Mouse (Mus musculus) CH12.LX (cell line): ENCODE measurements around the gene Tnfsf12. TPM values are rescaled to one million over a fixed set of nuclear protein-coding genes. Genes with fewer than 3 reads are reported as not detected.
A peak's percentile ranks its signal among the peaks of the same experiment; 100 is the strongest.

ENCODE experiments used
- DNase-seq: peaks from one replicate; pipeline ENCODE4 v3.0.0-alpha.2; 2013; ENCODE audit errors: extremely low read depth
- H3K27ac ChIP-seq: 2 replicates; pipeline ENCODE4 v1.5.1; 2012; ENCODE audit warnings: low read depth, mild to moderate bottlenecking, control low read depth, moderate library complexity; ENCODE audit not compliant: insufficient read depth
- H3K27me3 ChIP-seq: replicated peaks from 2 replicates; pipeline ENCODE3; 2012; ENCODE audit warnings: inconsistent platforms
- H3K36me3 ChIP-seq, 2 experiments: replicated peaks in 1 of 2; 2 replicates each; pipeline versions ENCODE3 to v1.6.1; 2012; ENCODE audit warnings: inconsistent platforms in 1 of 2, low read length in 1 of 2, mild to moderate bottlenecking in 1 of 2, mixed read lengths in 1 of 2, moderate library complexity in 1 of 2; ENCODE audit not compliant: control insufficient read depth in 1 of 2, insufficient read depth in 1 of 2
- H3K4me1 ChIP-seq, 2 experiments: 2 replicates each; pipeline ENCODE4 v1.6.1; 2012; ENCODE audit warnings: inconsistent platforms in 1 of 2, moderate library complexity in 1 of 2; ENCODE audit not compliant: insufficient read depth in 2 of 2, control insufficient read depth in 1 of 2
- H3K4me2 ChIP-seq: 2 replicates; pipeline ENCODE4 v1.6.1; 2012; ENCODE audit warnings: low read depth, mild to moderate bottlenecking, control low read depth; ENCODE audit not compliant: poor library complexity, insufficient read depth, severe bottlenecking
- H3K4me3 ChIP-seq, 3 experiments: fragments of 150-350 bp in 1 of 3; sonication (generic) in 1 of 3; replicated peaks in 1 of 3; 2 replicates each; pipeline versions ENCODE3 to v1.5.1; 2011 to 2012; ENCODE audit warnings: low read depth in 2 of 3, low read length in 2 of 3, mild to moderate bottlenecking in 2 of 3, moderate library complexity in 2 of 3, control low read depth in 1 of 3, improper control_type of control experiment in 1 of 3, inconsistent platforms in 1 of 3, mixed read lengths in 1 of 3; ENCODE audit not compliant: poor library complexity in 1 of 3
- H3K79me2 ChIP-seq: replicated peaks from 2 replicates; pipeline ENCODE4 v1.6.1; 2012; ENCODE audit warnings: mild to moderate bottlenecking, moderate library complexity; ENCODE audit not compliant: control insufficient read depth, poor library complexity, insufficient read depth, severe bottlenecking; ENCODE audit errors: extremely low read depth
- H3K9ac ChIP-seq: 2 replicates; pipeline ENCODE4 v1.6.1; 2012; ENCODE audit warnings: low read depth, mild to moderate bottlenecking, control low read depth, moderate library complexity; ENCODE audit not compliant: insufficient read depth
- H3K9me3 ChIP-seq: replicated peaks from 2 replicates; pipeline ENCODE3; 2012; ENCODE audit warnings: low read length, inconsistent platforms, mixed read lengths
- BHLHE40 ChIP-seq: IDR thresholded peaks from 2 replicates; pipeline ENCODE4 v1.6.1; 2011; ENCODE audit warnings: mild to moderate bottlenecking, low read depth, low read length, improper control_type of control experiment
- CHD1 ChIP-seq: IDR thresholded peaks from 2 replicates; pipeline ENCODE4 v1.6.1; 2012; ENCODE audit warnings: low read depth, low read length, improper control_type of control experiment, inconsistent platforms
- CHD2 ChIP-seq: IDR thresholded peaks from 2 replicates; pipeline ENCODE4 v1.6.1; 2011; ENCODE audit warnings: low read length, improper control_type of control experiment
- CTCF ChIP-seq, 2 experiments: IDR thresholded peaks in 1 of 2; conservative IDR thresholded peaks in 1 of 2; 2 replicates each; pipeline ENCODE4 v1.5.1; 2011 to 2012; ENCODE audit warnings: low read depth in 2 of 2, low read length in 2 of 2, improper control_type of control experiment in 1 of 2, inconsistent platforms in 1 of 2, mild to moderate bottlenecking in 1 of 2, moderate library complexity in 1 of 2
- E2F4 ChIP-seq: IDR thresholded peaks from 2 replicates; pipeline ENCODE4 v1.6.1; 2011; ENCODE audit warnings: low read depth, low read length, improper control_type of control experiment; ENCODE audit not compliant: insufficient replicate concordance
- ELF1 ChIP-seq: IDR thresholded peaks from 2 replicates; pipeline ENCODE4 v1.6.1; 2014; ENCODE audit warnings: low read depth, mild to moderate bottlenecking, inconsistent platforms, low read length, improper control_type of control experiment
- GABPA ChIP-seq: IDR thresholded peaks from 2 replicates; pipeline ENCODE4 v1.6.1; 2012; ENCODE audit warnings: low read depth, low read length, improper control_type of control experiment, inconsistent platforms; ENCODE audit not compliant: insufficient replicate concordance
- HCFC1 ChIP-seq: IDR thresholded peaks from 2 replicates; pipeline ENCODE4 v1.6.1; 2012; ENCODE audit warnings: low read depth, mild to moderate bottlenecking, inconsistent platforms, low read length, improper control_type of control experiment
- IRF4 ChIP-seq: IDR thresholded peaks from 2 replicates; pipeline ENCODE4 v1.6.1; 2014; ENCODE audit warnings: low read depth, mild to moderate bottlenecking, inconsistent platforms, low read length, improper control_type of control experiment
- JUN ChIP-seq: IDR thresholded peaks from 2 replicates; pipeline ENCODE4 v1.6.1; 2011; ENCODE audit warnings: low read depth, mild to moderate bottlenecking, low read length, improper control_type of control experiment, moderate library complexity; ENCODE audit not compliant: insufficient read depth
- JUND ChIP-seq: conservative IDR thresholded peaks from 2 replicates; pipeline ENCODE4 v1.6.1; 2011; ENCODE audit warnings: low read depth, low read length, improper control_type of control experiment
- KAT2A ChIP-seq: IDR thresholded peaks from 2 replicates; pipeline ENCODE4 v1.6.1; 2012; ENCODE audit warnings: low read length, improper control_type of control experiment, inconsistent platforms; ENCODE audit not compliant: insufficient replicate concordance
- MAZ ChIP-seq: IDR thresholded peaks from 2 replicates; pipeline ENCODE4 v1.6.1; 2012; ENCODE audit warnings: low read depth, mild to moderate bottlenecking, inconsistent platforms, low read length, improper control_type of control experiment, moderate library complexity
- MEF2A ChIP-seq: IDR thresholded peaks from 2 replicates; pipeline ENCODE4 v1.6.1; 2014; ENCODE audit warnings: low read depth, mild to moderate bottlenecking, inconsistent platforms, low read length, improper control_type of control experiment, borderline replicate concordance
- MXI1 ChIP-seq: IDR thresholded peaks from 2 replicates; pipeline ENCODE4 v1.6.1; 2011; ENCODE audit warnings: mild to moderate bottlenecking, low read depth, low read length, improper control_type of control experiment
- MYC ChIP-seq: IDR thresholded peaks from 2 replicates; pipeline ENCODE4 v1.6.1; 2011; ENCODE audit warnings: low read depth, mild to moderate bottlenecking, improper control_type of control experiment, low read length
- NELFE ChIP-seq: IDR thresholded peaks from 2 replicates; pipeline ENCODE4 v1.6.1; 2011; ENCODE audit warnings: low read depth, low read length, improper control_type of control experiment
- PAX5 ChIP-seq: IDR thresholded peaks from 2 replicates; pipeline ENCODE4 v1.6.1; 2012; ENCODE audit warnings: low read length, inconsistent platforms, mixed read lengths
- POLR2A ChIP-seq: IDR thresholded peaks from 2 replicates; pipeline ENCODE4 v1.6.1; 2011; ENCODE audit warnings: low read depth, mild to moderate bottlenecking, improper control_type of control experiment, low read length
- POLR2AphosphoS2 ChIP-seq: IDR thresholded peaks from 2 replicates; pipeline ENCODE4 v1.6.1; 2011; ENCODE audit warnings: low read depth, low read length, improper control_type of control experiment
- RAD21 ChIP-seq: IDR thresholded peaks from 2 replicates; pipeline ENCODE4 v1.6.1; 2011; ENCODE audit warnings: low read depth, mild to moderate bottlenecking, low read length, improper control_type of control experiment, moderate library complexity
- RCOR1 ChIP-seq: conservative IDR thresholded peaks from 2 replicates; pipeline ENCODE4 v1.6.1; 2012; ENCODE audit warnings: low read depth, mild to moderate bottlenecking, inconsistent platforms, low read length, improper control_type of control experiment
- SIN3A ChIP-seq: IDR thresholded peaks from 2 replicates; pipeline ENCODE4 v1.6.1; 2012; ENCODE audit warnings: low read length, improper control_type of control experiment, inconsistent platforms
- SMC3 ChIP-seq: IDR thresholded peaks from 2 replicates; pipeline ENCODE4 v1.6.1; 2011; ENCODE audit warnings: low read depth, low read length, improper control_type of control experiment
- TBP ChIP-seq: conservative IDR thresholded peaks from 2 replicates; pipeline ENCODE4 v1.6.1; 2011; ENCODE audit warnings: low read depth, low read length, improper control_type of control experiment
- TCF12 ChIP-seq: IDR thresholded peaks from 2 replicates; pipeline ENCODE4 v1.6.1; 2014; ENCODE audit warnings: low read depth, mild to moderate bottlenecking, inconsistent platforms, low read length, improper control_type of control experiment
- UBTF ChIP-seq: IDR thresholded peaks from 2 replicates; pipeline ENCODE4 v1.6.1; 2012; ENCODE audit warnings: low read depth, mild to moderate bottlenecking, inconsistent platforms, low read length, improper control_type of control experiment, moderate library complexity
- USF1 ChIP-seq: IDR thresholded peaks from 2 replicates; pipeline ENCODE4 v1.6.1; 2014; ENCODE audit warnings: low read depth, mild to moderate bottlenecking, inconsistent platforms, low read length, improper control_type of control experiment
- USF2 ChIP-seq: conservative IDR thresholded peaks from 2 replicates; pipeline ENCODE4 v1.6.1; 2011; ENCODE audit warnings: low read depth, low read length, improper control_type of control experiment
- ZC3H11A ChIP-seq: IDR thresholded peaks from 2 replicates; pipeline ENCODE4 v1.6.1; 2012; ENCODE audit warnings: low read depth, mild to moderate bottlenecking, inconsistent platforms, low read length, improper control_type of control experiment
- ZMIZ1 ChIP-seq: IDR thresholded peaks from 2 replicates; pipeline ENCODE4 v1.6.1; 2012; ENCODE audit warnings: low read depth, mild to moderate bottlenecking, inconsistent platforms, low read length, improper control_type of control experiment
- ZNF384 ChIP-seq: IDR thresholded peaks from 2 replicates; pipeline ENCODE4 v1.6.1; 2012; ENCODE audit warnings: low read depth, low read length, improper control_type of control experiment, inconsistent platforms
- dilution Hi-C: fragments of 300-500 bp; cut with MboI; formaldehyde crosslinking; loops from 2 replicates; pipeline ENCODE4 v1.14.3; 2020; ENCODE audit warnings: low sequenced_read_pairs; ENCODE audit not compliant: extremely low pct_unique_long_range_greater_than_20kb, extremely low pct_ligation_motif_present
- in situ Hi-C: fragments of 300-500 bp; cut with MboI; formaldehyde crosslinking; loops from 3 replicates; pipeline ENCODE4 v1.14.3; 2019; ENCODE audit warnings: low sequenced_read_pairs, low pct_ligation_motif_present, low pct_unique_long_range_greater_than_20kb, mixed read lengths
- polyA plus RNA-seq: library from polyadenylated mRNA; unstranded; fragments of >175 nt; gene quantifications from 2 replicates; pipeline ENCODE4 v1.2.1, GENCODE M21; 2012; ENCODE audit warnings: low read depth; ENCODE audit not compliant: insufficient read length
- total RNA-seq, 2 experiments: library from RNA; depleted of rRNA; stranded (reverse); fragments of 300-350 nt in 1 of 2; fragments of >200 nt in 1 of 2; gene quantifications; 2 replicates each; pipeline ENCODE4 v1.2.3; 2012 to 2014

Tnfsf12 gene
- total and polyA plus RNA-seq, 3 experiments: not detected

DNA sequence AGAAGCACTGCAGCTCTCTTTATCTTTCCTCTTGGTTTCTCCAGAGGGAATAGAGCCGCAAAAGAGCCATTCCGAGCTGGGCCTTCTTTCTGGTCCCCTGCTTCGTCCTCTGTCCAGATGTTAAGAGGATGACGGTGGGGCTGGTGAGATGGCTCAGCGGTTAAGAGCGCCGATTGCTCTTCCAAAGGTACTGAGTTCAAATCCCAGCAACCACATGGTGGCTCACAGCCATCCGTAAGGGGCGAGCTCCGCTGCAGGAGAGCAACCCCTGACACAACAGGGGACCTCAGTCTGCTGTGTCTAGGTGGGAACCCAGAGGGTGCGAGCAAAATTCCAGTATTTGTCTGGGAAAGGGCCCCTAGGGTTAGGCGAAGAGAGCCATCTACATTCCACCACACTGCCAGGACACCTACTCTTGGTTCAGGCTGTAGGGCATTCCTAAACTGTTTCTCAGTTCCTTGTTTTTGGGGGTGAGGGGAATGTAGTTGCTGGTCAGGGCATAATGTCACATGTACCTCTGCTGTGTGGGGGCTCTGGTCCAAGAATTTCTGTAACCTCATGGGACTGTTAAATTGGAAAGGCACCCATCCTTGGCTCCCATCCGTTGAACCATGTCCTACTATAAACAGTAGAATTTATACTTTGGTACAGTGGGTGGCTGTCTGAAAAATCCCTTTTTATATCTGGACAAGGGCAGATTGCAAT, 32.5 kb downstream of the Tnfsf12 start (continued):
- TF ChIP-seq MXI1 (peak; percentile 62; the same call in 1 of the 2 replicates), USF2 (no peak; the same call in 1 of the 2 replicates), POLR2A (no peak; the same call in 1 of the 2 replicates), GABPA (no peak), RCOR1 (no peak), CHD2 (peak; percentile 31; the same call in 1 of the 2 replicates), MAZ (no peak), NELFE (peak; percentile 23; the same call in 1 of the 2 replicates), USF1 (0 out of 2 replicates have a peak, but pooled peaks have one; percentile 2), E2F4 (no peak)

DNA sequence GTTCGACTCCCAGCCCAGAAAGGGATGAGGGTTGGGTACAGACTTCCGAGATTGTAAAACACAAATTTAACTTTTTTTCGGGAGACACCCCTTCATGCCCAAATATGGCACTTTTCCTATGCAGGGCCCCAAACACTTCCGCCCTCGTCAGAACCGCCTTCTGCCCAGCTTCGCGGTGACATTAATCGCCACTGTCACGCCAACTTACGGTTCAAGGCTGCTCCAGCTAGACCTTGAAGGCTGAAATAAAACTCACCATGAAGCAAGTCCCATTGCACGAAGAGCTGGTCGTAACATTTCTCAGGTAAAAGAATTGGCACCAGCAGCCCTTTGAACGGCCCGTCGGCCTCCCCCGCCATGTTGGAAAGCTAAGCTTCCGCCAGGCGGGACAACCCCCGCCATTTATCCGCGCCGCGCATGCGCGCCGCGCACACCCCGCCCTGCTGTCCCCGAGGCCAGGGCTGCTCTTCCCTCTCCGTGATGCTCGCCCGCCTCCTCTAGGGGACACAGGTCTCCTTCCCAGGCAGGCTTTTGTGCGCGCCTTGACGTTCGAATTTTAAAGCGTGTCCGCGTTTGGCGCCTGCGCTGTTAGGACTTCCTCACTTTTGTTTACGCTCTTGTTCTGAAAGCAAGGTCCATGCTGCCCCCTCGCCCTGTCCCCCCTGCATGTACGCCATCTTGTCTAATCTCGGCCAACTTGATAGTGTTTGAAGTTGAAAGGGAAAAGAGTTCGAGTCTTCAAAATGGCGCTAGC, 33.3 kb downstream of the Tnfsf12 start, which contains the start of gene Mpdu1:
TSS of gene Mpdu1 (minus strand) at position 430 of the 754 bp plus-strand sequence.
- peak within 1 kb of the TSS; percentile 95 for H3K27ac ChIP-seq
- in situ Hi-C loops (no loop called here), dilution Hi-C loops (no loop called here)
- no peaks in the 10 kb centered on the region for H3K27me3 ChIP-seq
- H3K79me2 ChIP-seq: peaks cover 27% of the 10 kb centered on the region
- peak within 1 kb of the TSS; percentile 65 for H3K4me2 ChIP-seq
- DNase-seq: peak; percentile 99
- H3K9me3 ChIP-seq: no peaks in the 10 kb centered on the region
- H3K4me1 ChIP-seq: peaks cover 18 to 68% of the 10 kb centered on the region in 2 experiments
- peak within 1 kb of the TSS; percentile 66 to 70 (median 70) for H3K4me3 ChIP-seq
- peak within 1 kb of the TSS; percentile 97 for H3K9ac ChIP-seq
- peaks cover 32 to 50% of the 10 kb centered on the region in 2 experiments for H3K36me3 ChIP-seq
- TF ChIP-seq MEF2A (peak; percentile 74; the same call in 1 of the 2 replicates), KAT2A (peak; percentile 91), TBP (peak; percentile 96), RCOR1 (peak; percentile 63; the same call in 1 of the 2 replicates), CHD1 (peak; percentile 95), ZC3H11A (no peak), TCF12 (peak; percentile 99), IRF4 (peak; percentile 67), CTCF (conservative IDR thresholded peaks at IDR 0.05 in 1 of 2, IDR thresholded peaks at IDR 0.05 in 1 of 2; ENCODE audit: low read depth in 2 of 2, low read length in 2 of 2) (peak in 1 of 2 experiments; percentile 52; a peak in 2 of 4 replicates), HCFC1 (peak; percentile 82), PAX5 (no peak), SIN3A (peak; percentile 88), UBTF (0 out of 2 replicates have a peak, but pooled peaks have one; percentile 42), ZMIZ1 (peak; percentile 97), RAD21 (peak; percentile 34), ELF1 (peak; percentile 92), JUN (no peak), GABPA (no peak; the same call in 1 of the 2 replicates), ZNF384 (peak; percentile 76), POLR2A (peak; percentile 98), USF1 (no peak), MYC (peak; percentile 94), E2F4 (no peak; the same call in none of the 2 replicates), BHLHE40 (peak; percentile 33), SMC3 (no peak), POLR2AphosphoS2 (peak; percentile 91), JUND (no peak), USF2 (no peak), MXI1 (peak; percentile 89), NELFE (peak; percentile 98)
